Mouse (Mus musculus) C2C12 (cell line): ENCODE results near the gene Zfp385b.

Experiments
- CEBPB ChIP-seq: IDR thresholded peaks from one replicate; pipeline ENCODE4 v1.6.1; 2011; ENCODE audit warnings: low read depth, mild to moderate bottlenecking, control low read depth, moderate library complexity
- CTCF ChIP-seq: IDR thresholded peaks from one replicate; pipeline ENCODE4 v1.5.1; 2011; ENCODE audit not compliant: control insufficient read depth, insufficient read depth, insufficient read length
- FOSL1 ChIP-seq: IDR thresholded peaks from one replicate; pipeline ENCODE4 v1.8.0; 2011; ENCODE audit warnings: mild to moderate bottlenecking, low read length; ENCODE audit not compliant: poor library complexity, insufficient read depth, severe bottlenecking
- MAX ChIP-seq: IDR thresholded peaks from one replicate; pipeline ENCODE4 v1.6.1; 2011; ENCODE audit warnings: mild to moderate bottlenecking, control low read depth
- MYOD1 ChIP-seq: IDR thresholded peaks from one replicate; pipeline ENCODE4 v1.6.1; 2011; ENCODE audit warnings: low read depth; ENCODE audit not compliant: control insufficient read depth, insufficient read length
- MYOG ChIP-seq: IDR thresholded peaks from one replicate; pipeline ENCODE4 v1.6.1; 2011; ENCODE audit not compliant: control insufficient read depth, insufficient read length; ENCODE audit errors: extremely low read depth
- USF1 ChIP-seq: IDR thresholded peaks from one replicate; pipeline ENCODE4 v1.6.1; 2011; ENCODE audit warnings: low read depth, mild to moderate bottlenecking, control low read depth, moderate library complexity

GRCm38 (mm10) chr2:77508731-77509130 is 310.7 kb downstream of the Zfp385b start:
- TF ChIP-seq MYOG, result no peak
- no peak for TF ChIP-seq CTCF
- no peak for TF ChIP-seq MAX
- TF ChIP-seq USF1, result no peak
- TF ChIP-seq MYOD1, result no peak
- TF ChIP-seq CEBPB, result no peak
- no peak for TF ChIP-seq FOSL1
